Mouse (Mus musculus) spleen, embryonic (tissue): ENCODE measurements around the gene Stat1.

ENCODE experiments used
- CTCF ChIA-PET: fragments of 350-600 bp; sonication (Branson Sonifier 250); formaldehyde crosslinking; loops from one replicate; lab custom pipeline; 2022; lab: Charles Lee

The Stat1 gene

GRCm38 (mm10) chr1:52129794-52130193 is 10.6 kb downstream of the Stat1 start:
- CTCF ChIA-PET: interaction anchor here (1.3 kb wide), 1 partner anchor 27 kb away, joined by 3 read pairs; no protein-coding TSS in a partner anchor

GRCm38 (mm10) chr1:52131787-52132377 is 12.6 kb downstream of the Stat1 start:
- CTCF ChIA-PET: interaction anchor here (0.8 kb wide), 1 partner anchor 92 kb away, joined by 5 read pairs; no protein-coding TSS in a partner anchor

GRCm38 (mm10) chr1:52133254-52133653 is 14.0 kb downstream of the Stat1 start:
- CTCF ChIA-PET: no interaction called here

GRCm38 (mm10) chr1:52137292-52137691 is 18.1 kb downstream of the Stat1 start:
- CTCF ChIA-PET: no interaction called here

- CTCF ChIA-PET: no interaction called here
These were observed 21.3 kb downstream of the Stat1 start for GRCm38 (mm10) chr1:52140534-52140933.

- CTCF ChIA-PET: no interaction called here
These were observed 22.2 kb downstream of the Stat1 start for GRCm38 (mm10) chr1:52141482-52141881.

GRCm38 (mm10) chr1:52142117-52142516 is 22.9 kb downstream of the Stat1 start:
- CTCF ChIA-PET: interaction anchor here (0.6 kb wide), 1 partner anchor 299 kb away, joined by 3 read pairs; no protein-coding TSS in a partner anchor

- CTCF ChIA-PET: interaction anchor here (0.6 to 1.0 kb wide), 2 partner anchors 32 to 1153 kb away, joined by 3 read pairs; no protein-coding TSS in a partner anchor
These were observed 24.0 kb downstream of the Stat1 start for GRCm38 (mm10) chr1:52143191-52143590.

- CTCF ChIA-PET: interaction anchor here (0.6 to 1.0 kb wide), 2 partner anchors 32 to 1153 kb away, joined by 3 read pairs; no protein-coding TSS in a partner anchor
These were observed 24.4 kb downstream of the Stat1 start for GRCm38 (mm10) chr1:52143596-52144156.

- CTCF ChIA-PET: no interaction called here
These were observed 25.7 kb downstream of the Stat1 start for GRCm38 (mm10) chr1:52144907-52145306.

- CTCF ChIA-PET: interaction anchor here (0.6 kb wide), 1 partner anchor 1706 kb away, joined by 6 read pairs; no protein-coding TSS in a partner anchor
These were observed 27.2 kb downstream of the Stat1 start for GRCm38 (mm10) chr1:52146214-52146970.

GRCm38 (mm10) chr1:52147431-52147830 is 28.2 kb downstream of the Stat1 start:
- CTCF ChIA-PET: no interaction called here

GRCm38 (mm10) chr1:52148178-52148577 is 28.9 kb downstream of the Stat1 start:
- CTCF ChIA-PET: interaction anchor here (0.6 to 0.9 kb wide), 2 partner anchors 31 to 329 kb away, joined by 3 read pairs; no protein-coding TSS in a partner anchor

- CTCF ChIA-PET: interaction anchor here (0.6 to 0.9 kb wide), 2 partner anchors 31 to 328 kb away, joined by 3 read pairs; no protein-coding TSS in a partner anchor
These were observed 29.5 kb downstream of the Stat1 start for GRCm38 (mm10) chr1:52148696-52149095.

- CTCF ChIA-PET: interaction anchor here (0.6 kb wide), 1 partner anchor 101 kb away, joined by 10 read pairs; no protein-coding TSS in a partner anchor
These were observed 30.7 kb downstream of the Stat1 start for GRCm38 (mm10) chr1:52149934-52150346.

GRCm38 (mm10) chr1:52150676-52151075 is 31.4 kb downstream of the Stat1 start:
- CTCF ChIA-PET: no interaction called here

- CTCF ChIA-PET: no interaction called here
These were observed 31.9 kb downstream of the Stat1 start for GRCm38 (mm10) chr1:52151166-52151565.

- CTCF ChIA-PET: interaction anchor here (0.6 kb wide), 1 partner anchor 258 kb away, joined by 6 read pairs; no protein-coding TSS in a partner anchor
These were observed 33.1 kb downstream of the Stat1 start for GRCm38 (mm10) chr1:52152369-52152768.

- CTCF ChIA-PET: interaction anchor here (0.6 kb wide), 1 partner anchor 259 kb away, joined by 6 read pairs; no protein-coding TSS in a partner anchor
These were observed 33.7 kb downstream of the Stat1 start for GRCm38 (mm10) chr1:52152936-52153335.

- CTCF ChIA-PET: no interaction called here
These were observed 35.6 kb downstream of the Stat1 start for GRCm38 (mm10) chr1:52154890-52155289.

- CTCF ChIA-PET: interaction anchor here (1.2 kb wide), 1 partner anchor 26 kb away, joined by 3 read pairs; no protein-coding TSS in a partner anchor
These were observed 37.1 kb downstream of the Stat1 start for GRCm38 (mm10) chr1:52156351-52156750.

- CTCF ChIA-PET: no interaction called here
These were observed 38.8 kb downstream of the Stat1 start for GRCm38 (mm10) chr1:52158040-52158439.
